Mouse (Mus musculus): Measurements from ENCODE around the gene Wdfy3. TPM values are rescaled to one million over a fixed set of nuclear protein-coding genes. Genes with fewer than 3 reads are reported as not detected.

The Wdfy3 gene
- polyA plus RNA-seq, 1 experiment = 43.6 TPM

DNA sequence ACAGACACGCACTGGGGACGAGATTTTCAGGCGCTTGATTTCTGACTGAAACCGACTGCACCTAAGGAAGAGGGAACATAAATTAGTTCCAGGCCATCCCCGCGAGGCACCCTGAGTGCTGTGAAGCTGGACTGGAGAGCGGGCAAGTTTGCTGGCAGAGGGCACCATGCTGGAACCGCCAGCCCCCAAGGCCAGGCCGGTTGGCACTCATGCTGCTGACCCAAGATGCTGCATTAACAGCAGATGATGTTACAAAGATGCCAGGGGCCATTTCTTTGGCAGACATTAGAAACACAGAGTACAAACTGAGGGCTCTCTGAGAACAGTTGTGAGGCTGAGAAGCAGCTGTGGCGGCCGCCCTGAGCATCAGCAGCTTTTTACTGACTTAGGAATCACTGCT lies 233.5 kb downstream of the Wdfy3 start:
- Histone ChIP-seq H3K4me1 (ENCODE audit: control insufficient read depth, insufficient read depth, low read length) (no peaks in the 10 kb centered on the region), H3K4me3 (ENCODE audit: insufficient read depth, low read length) (no peak overlapping the region), H3K27ac (ENCODE audit: insufficient read depth, low read length) (no peak overlapping the region)
- TF ChIP-seq POLR2A (IDR thresholded peaks at IDR 0.05; ENCODE audit: extremely low read depth, insufficient read depth, low read length) (no peak), CTCF (IDR thresholded peaks at IDR 0.05; ENCODE audit: extremely low read depth, insufficient read depth, low read length) (no peak)

DNA sequence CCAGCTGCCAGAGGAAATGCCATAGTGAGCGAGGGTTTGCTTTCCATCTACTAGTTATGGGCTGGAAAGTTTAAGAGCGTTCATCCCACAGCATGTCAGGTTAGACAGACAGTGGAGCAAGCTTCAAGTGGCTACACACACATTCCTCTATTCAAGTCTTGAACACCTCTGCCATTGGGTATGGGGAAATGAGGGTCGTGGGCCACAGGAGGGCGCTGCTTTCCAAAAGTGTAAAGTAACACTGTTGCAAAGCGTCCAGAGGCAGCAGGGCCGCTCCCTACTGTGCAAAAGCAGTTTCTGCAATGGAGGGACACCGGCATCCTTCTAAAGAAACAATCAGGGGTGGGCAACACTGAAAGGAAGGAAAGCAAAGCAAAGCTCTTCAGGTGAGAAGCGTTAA lies 235.8 kb downstream of the Wdfy3 start:
- Histone ChIP-seq H3K27ac (ENCODE audit: insufficient read depth, low read length) (no peak overlapping the region), H3K4me1 (ENCODE audit: control insufficient read depth, insufficient read depth, low read length) (no peaks in the 10 kb centered on the region), H3K4me3 (ENCODE audit: insufficient read depth, low read length) (no peak overlapping the region)
- TF ChIP-seq CTCF (IDR thresholded peaks at IDR 0.05; ENCODE audit: extremely low read depth, insufficient read depth, low read length) = 0 out of 2 replicates have a peak, but pooled peaks have one; percentile 14
- no peak for TF ChIP-seq POLR2A (IDR thresholded peaks at IDR 0.05; ENCODE audit: extremely low read depth, insufficient read depth, low read length)

DNA sequence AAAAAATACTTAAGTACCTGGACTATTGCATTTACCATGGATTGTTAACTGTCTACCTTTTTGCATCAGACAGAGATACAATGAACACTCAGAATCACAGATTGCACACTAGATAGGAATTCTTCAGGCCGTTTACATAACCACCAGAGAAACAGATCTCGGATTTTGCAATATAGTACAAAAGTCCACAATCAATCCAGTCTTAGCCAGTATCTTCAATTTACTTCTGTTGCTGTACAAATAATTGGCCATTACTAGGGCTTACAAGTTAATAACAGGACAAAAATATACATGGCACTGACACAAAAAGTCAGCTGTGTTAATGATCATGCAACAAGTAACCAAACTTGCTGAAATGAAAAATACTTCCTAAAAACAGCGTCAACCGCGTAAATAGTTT lies 236.7 kb downstream of the Wdfy3 start:
- Histone ChIP-seq H3K4me3 (ENCODE audit: insufficient read depth, low read length) (no peak overlapping the region), H3K4me1 (ENCODE audit: control insufficient read depth, insufficient read depth, low read length) (no peaks in the 10 kb centered on the region), H3K27ac (ENCODE audit: insufficient read depth, low read length) (no peak overlapping the region)
- TF ChIP-seq CTCF (IDR thresholded peaks at IDR 0.05; ENCODE audit: extremely low read depth, insufficient read depth, low read length) (no peak), POLR2A (IDR thresholded peaks at IDR 0.05; ENCODE audit: extremely low read depth, insufficient read depth, low read length) (no peak)

DNA sequence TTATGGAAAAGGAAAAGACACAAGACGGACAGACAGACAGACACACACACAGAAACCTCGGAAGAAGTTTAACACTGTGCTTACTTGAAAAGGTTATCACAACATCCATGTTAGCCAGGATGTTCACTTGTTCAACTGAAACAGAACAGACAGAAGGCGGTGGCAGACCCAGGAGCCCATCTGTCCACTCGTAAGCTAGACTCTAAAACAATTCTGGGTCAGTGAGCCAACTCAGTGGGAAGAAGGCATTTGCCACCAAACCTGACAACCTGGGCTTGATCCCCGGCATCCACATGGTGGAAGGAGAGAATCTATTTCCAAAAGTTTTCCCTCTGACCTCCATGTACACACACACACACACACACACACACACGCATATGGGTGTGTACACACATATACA lies 237.7 kb downstream of the Wdfy3 start:
- Histone ChIP-seq H3K4me1 (ENCODE audit: control insufficient read depth, insufficient read depth, low read length) (no peaks in the 10 kb centered on the region), H3K27ac (ENCODE audit: insufficient read depth, low read length) (no peak overlapping the region), H3K4me3 (ENCODE audit: insufficient read depth, low read length) (no peak overlapping the region)
- TF ChIP-seq CTCF (IDR thresholded peaks at IDR 0.05; ENCODE audit: extremely low read depth, insufficient read depth, low read length) (no peak), POLR2A (IDR thresholded peaks at IDR 0.05; ENCODE audit: extremely low read depth, insufficient read depth, low read length) (no peak)

DNA sequence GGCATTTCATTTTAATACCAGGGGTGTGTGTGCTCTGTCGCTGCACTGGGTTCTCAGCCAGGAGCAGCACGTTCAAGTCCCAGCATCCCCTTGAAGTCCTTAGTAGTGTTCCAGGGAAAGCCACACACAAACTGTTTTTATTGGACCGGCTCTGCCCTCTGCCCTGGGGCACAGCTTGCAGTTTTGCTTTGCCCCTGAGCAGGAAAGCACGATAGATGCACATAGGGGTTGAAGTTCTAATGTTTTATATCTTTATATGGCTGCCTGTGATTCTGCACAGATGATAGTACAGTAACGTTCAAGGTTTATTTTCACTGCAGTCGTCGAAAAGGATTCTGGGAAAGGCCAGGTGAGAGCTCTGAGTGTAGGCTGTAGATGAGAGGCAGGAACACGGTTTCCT lies 239.5 kb downstream of the Wdfy3 start:
- no peak for TF ChIP-seq POLR2A (IDR thresholded peaks at IDR 0.05; ENCODE audit: extremely low read depth, insufficient read depth, low read length)
- no peak for TF ChIP-seq CTCF (IDR thresholded peaks at IDR 0.05; ENCODE audit: extremely low read depth, insufficient read depth, low read length)
- Histone ChIP-seq H3K27ac (ENCODE audit: insufficient read depth, low read length) (no peak overlapping the region), H3K4me1 (ENCODE audit: control insufficient read depth, insufficient read depth, low read length) (peaks cover 3% of the 10 kb centered on the region; the same call in 1 of the 2 replicates), H3K4me3 (ENCODE audit: insufficient read depth, low read length) (no peak overlapping the region)

DNA sequence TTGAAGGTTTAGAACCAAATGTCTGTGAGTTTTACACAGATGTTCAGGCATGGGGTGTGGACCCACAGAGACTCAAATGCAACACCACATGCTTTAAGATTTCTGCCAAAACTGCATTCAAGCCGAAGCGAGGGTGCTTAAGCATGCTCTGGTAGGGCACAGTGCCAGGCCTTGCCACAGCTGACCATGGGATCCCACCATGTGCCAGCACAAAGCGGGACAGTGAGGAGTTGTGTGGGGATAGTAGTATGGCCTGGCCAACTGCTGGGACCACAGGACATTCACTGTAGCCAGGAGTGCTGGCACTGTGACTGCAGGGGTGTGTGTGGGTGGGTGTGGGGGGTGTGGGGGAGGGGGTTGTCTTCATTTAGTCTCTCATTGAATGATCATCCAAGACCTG lies 240.8 kb downstream of the Wdfy3 start:
- TF ChIP-seq POLR2A (IDR thresholded peaks at IDR 0.05; ENCODE audit: extremely low read depth, insufficient read depth, low read length) = no peak
- TF ChIP-seq CTCF (IDR thresholded peaks at IDR 0.05; ENCODE audit: extremely low read depth, insufficient read depth, low read length) = no peak

DNA sequence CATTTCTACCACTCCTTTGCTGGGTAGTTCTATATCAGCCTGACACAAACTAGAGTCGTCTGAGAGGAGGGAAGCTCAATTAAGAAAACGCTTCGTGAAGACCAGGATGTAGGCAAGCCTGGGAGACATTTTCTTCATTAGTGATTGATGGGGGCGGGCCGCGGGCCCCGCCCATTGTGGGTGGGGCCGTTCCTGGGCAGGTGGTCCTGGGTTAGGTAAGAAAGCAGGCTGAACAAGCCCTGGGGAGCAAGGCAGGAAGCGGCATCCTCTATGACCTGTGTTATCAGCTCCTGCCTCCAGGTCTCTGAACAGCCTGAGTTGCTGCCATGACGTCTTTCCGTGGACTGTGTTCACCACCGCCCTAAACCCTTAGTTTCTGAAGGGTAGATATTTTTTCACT lies 242.2 kb downstream of the Wdfy3 start:
- no peak for TF ChIP-seq POLR2A (IDR thresholded peaks at IDR 0.05; ENCODE audit: extremely low read depth, insufficient read depth, low read length)
- TF ChIP-seq CTCF (IDR thresholded peaks at IDR 0.05; ENCODE audit: extremely low read depth, insufficient read depth, low read length) = no peak
- no peak overlapping the region for H3K27ac ChIP-seq (ENCODE audit: insufficient read depth, low read length)
- no peak overlapping the region for H3K4me3 ChIP-seq (ENCODE audit: insufficient read depth, low read length)

More for the DNA sequence above, 240.8 kb downstream of the Wdfy3 start:
- Histone ChIP-seq H3K4me3 (ENCODE audit: insufficient read depth, low read length) (no peak overlapping the region), H3K4me1 (ENCODE audit: control insufficient read depth, insufficient read depth, low read length) (peaks cover 6% of the 10 kb centered on the region), H3K27ac (ENCODE audit: insufficient read depth, low read length) (no peak overlapping the region)

DNA sequence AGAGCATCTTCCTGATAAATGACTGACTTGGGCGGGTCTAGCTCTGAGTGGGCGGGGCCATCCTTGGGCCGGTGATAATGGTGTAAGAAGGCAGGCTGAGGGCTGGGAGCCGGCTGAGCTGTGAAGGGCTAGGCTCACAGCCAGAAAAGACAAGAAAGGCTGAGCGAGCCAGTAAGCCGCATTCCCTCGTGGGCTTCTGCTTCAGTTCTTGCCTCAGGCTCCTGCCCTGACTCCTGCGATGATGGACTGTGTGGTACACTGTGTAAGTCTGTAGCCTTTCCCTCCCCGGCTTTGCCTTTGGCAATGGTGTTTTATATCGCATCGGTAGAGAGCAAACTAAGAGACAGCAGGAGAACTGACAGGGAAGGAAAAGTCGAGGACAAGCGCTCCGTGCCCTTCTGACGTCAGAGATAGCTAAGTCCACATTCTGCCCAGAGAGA lies 243.2 kb downstream of the Wdfy3 start:
- TF ChIP-seq POLR2A (IDR thresholded peaks at IDR 0.05; ENCODE audit: extremely low read depth, insufficient read depth, low read length) = no peak
- TF ChIP-seq CTCF (IDR thresholded peaks at IDR 0.05; ENCODE audit: extremely low read depth, insufficient read depth, low read length) = no peak
- H3K4me3 ChIP-seq (ENCODE audit: insufficient read depth, low read length) = no peak overlapping the region
- peaks cover 6% of the 10 kb centered on the region for H3K4me1 ChIP-seq (ENCODE audit: control insufficient read depth, insufficient read depth, low read length)
- no peak overlapping the region for H3K27ac ChIP-seq (ENCODE audit: insufficient read depth, low read length)

More for the DNA sequence above, 242.2 kb downstream of the Wdfy3 start:
- H3K4me1 ChIP-seq (ENCODE audit: control insufficient read depth, insufficient read depth, low read length) = peaks cover 6% of the 10 kb centered on the region

DNA sequence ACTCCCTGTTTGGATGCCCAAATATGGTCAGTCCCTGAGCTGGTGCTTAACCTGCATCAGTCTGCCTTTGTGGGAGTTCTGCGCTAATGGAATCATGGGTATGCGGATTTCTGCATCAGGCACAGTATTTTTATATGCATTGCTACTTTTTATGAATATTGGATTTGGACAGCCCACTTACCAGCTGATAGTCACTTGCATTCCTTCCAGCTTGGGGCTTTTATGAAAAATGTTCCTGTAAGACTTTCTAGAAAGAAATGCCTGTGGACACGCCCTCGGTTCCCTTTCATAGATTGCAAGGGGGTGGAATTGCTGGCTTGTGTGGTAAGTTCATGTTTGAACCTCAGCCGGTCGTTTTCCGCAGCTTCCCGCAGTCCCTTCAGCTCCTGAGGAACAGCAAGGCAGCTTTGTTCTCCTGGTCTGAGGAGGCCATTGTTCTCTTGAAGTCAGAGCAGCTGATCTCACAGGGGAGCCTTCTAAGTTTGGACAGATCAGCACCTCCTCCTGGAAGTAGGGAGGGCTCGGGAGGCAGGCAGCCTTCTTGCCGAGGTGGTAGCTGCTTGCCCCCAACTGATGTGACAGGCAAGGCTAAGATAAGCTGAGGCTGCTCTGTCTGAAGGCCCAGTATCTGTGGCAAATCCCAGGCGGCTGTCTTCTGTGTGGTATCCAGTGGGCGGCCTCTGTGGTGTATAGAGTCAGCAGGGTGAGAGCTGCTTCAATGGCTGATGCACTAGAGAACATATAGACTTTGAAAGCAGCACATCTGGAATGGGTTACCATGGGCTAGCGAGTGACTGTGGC lies 244.4 kb downstream of the Wdfy3 start:
- Histone ChIP-seq H3K4me1 (ENCODE audit: control insufficient read depth, insufficient read depth, low read length) (peaks cover 6% of the 10 kb centered on the region), H3K4me3 (ENCODE audit: insufficient read depth, low read length) (no peak overlapping the region), H3K27ac (ENCODE audit: insufficient read depth, low read length) (peak overlapping the region; percentile 68; the same call in 1 of the 2 replicates)
- no peak for TF ChIP-seq CTCF (IDR thresholded peaks at IDR 0.05; ENCODE audit: extremely low read depth, insufficient read depth, low read length)

DNA sequence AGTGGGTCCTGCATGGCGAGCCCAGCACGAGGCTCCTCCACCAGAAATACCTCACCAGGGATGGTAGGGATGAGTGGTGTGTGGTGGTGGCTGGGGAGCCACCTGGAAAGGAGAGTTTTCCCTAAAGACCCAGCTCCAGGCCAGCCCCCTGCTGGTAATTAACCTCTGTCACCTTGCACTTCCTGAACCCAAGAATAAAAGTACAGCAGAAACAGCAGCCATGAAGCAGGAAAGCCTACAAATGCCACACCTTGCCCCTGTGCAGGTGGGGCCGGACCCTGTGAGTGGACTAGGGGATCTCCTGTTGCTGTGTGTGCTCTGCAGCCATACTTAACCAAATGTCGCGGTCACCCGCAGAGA lies 247.4 kb downstream of the Wdfy3 start:
- TF ChIP-seq CTCF (IDR thresholded peaks at IDR 0.05; ENCODE audit: extremely low read depth, insufficient read depth, low read length) = no peak
- no peak for TF ChIP-seq POLR2A (IDR thresholded peaks at IDR 0.05; ENCODE audit: extremely low read depth, insufficient read depth, low read length)
- Histone ChIP-seq H3K27ac (ENCODE audit: insufficient read depth, low read length) (no peak overlapping the region), H3K4me1 (ENCODE audit: control insufficient read depth, insufficient read depth, low read length) (peaks cover 6% of the 10 kb centered on the region), H3K4me3 (ENCODE audit: insufficient read depth, low read length) (no peak overlapping the region)
